Mouse (Mus musculus): ENCODE measurements around the gene Dock10. TPM values are rescaled to one million over a fixed set of nuclear protein-coding genes. Genes with fewer than 3 reads are reported as not detected.

Gene Dock10
- polyA plus RNA-seq, 1 experiment, result 83.1 TPM

DNA sequence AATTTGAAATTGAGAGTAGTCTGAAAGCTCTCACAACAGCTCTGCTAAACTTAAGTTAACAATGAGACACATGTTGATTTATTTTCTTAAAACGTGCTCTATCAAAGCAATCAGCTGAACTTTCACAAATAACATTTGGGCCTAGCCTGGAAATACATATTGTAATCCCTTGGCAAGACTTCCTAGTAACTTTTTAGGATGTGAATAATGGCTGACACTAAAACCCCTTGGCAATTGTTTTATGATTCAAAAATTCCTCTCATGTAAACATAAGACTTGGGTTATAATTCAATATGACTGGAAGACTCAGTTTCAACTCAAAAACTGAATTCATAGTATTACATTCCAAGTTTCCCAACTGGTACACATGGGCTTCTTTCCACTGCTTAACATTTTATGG lies 133.0 kb downstream of the Dock10 start:
- H3K4me1 ChIP-seq (ENCODE audit: control insufficient read depth, insufficient read depth, low read length), result peaks cover 29% of the 10 kb centered on the region

DNA sequence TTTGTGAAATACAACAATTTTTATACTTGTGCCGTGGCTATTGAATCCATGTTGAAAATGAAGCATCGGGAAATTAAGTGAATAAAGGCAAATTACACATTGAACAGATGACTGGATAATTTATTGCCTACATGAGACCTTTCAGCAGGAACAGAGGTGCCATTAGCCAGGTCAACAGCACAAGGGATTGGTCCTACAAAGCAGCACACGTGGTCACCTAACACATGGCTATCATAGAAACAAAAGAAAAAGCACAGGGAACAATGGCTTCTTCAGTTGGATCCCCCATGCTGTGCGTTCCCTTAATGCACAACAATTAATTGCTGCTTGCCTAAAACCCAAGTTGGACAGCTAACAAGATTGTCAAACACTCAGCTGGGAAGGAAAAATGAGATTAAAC lies 133.8 kb downstream of the Dock10 start:
- TF ChIP-seq CTCF (IDR thresholded peaks at IDR 0.05; ENCODE audit: low read depth, low read length) (no peak), POLR2A (IDR thresholded peaks at IDR 0.05; ENCODE audit: borderline replicate concordance, low read depth, low read length) (no peak)
- Histone ChIP-seq H3K4me3 (ENCODE audit: insufficient read depth, low read length) (no peak overlapping the region), H3K27ac (ENCODE audit: insufficient read depth, low read depth, low read length) (no peak overlapping the region), H3K4me1 (ENCODE audit: control insufficient read depth, insufficient read depth, low read length) (peaks cover 26% of the 10 kb centered on the region)

More for the DNA sequence above, 133.0 kb downstream of the Dock10 start:
- H3K4me3 ChIP-seq (ENCODE audit: insufficient read depth, low read length), result no peak overlapping the region
- no peak overlapping the region for H3K27ac ChIP-seq (ENCODE audit: insufficient read depth, low read depth, low read length)
- no peak for TF ChIP-seq CTCF (IDR thresholded peaks at IDR 0.05; ENCODE audit: low read depth, low read length)
- TF ChIP-seq POLR2A (IDR thresholded peaks at IDR 0.05; ENCODE audit: borderline replicate concordance, low read depth, low read length), result no peak

DNA sequence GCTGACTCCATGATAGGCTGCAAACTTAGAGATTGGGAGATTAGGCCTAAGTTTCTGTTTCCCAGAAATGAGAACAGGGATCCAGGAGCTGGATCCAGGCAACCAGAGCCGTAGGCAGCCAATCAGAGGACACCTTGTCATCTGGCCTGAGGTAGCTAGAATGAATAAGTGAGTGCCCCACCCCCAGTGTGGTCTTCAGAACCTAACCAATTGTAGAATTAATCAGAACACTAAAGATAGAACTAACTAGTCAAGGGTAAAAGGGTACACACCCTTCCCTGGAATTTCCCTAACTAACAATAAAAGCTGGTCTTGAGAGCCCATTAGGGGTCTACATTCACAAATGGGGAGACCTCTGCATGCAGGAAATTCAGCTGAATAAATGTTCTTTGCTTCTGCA lies 135.7 kb downstream of the Dock10 start:
- Histone ChIP-seq H3K4me3 (ENCODE audit: insufficient read depth, low read length) (no peak overlapping the region), H3K4me1 (ENCODE audit: control insufficient read depth, insufficient read depth, low read length) (peaks cover 20% of the 10 kb centered on the region), H3K27ac (ENCODE audit: insufficient read depth, low read depth, low read length) (no peak overlapping the region)
- TF ChIP-seq POLR2A (IDR thresholded peaks at IDR 0.05; ENCODE audit: borderline replicate concordance, low read depth, low read length) (no peak), CTCF (IDR thresholded peaks at IDR 0.05; ENCODE audit: low read depth, low read length) (no peak)

DNA sequence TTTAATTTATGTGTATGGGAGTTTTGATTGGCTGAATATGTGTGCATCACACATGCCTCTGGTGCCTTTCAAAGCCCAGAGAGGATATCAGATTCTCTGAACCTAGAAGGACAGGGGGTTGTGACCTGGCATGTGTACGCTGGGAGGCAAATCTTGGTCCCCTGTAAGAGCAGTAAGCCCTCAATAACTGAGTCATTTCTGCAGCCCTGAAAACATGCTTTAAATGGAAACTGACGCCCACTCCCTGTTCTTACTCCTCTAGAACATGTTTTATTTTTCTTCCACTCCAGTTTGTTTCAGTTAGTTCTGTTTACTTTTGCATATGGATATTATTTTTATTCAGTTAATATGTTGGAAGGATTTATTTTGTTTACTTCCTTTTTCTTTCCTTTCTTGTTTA lies 139.2 kb downstream of the Dock10 start:
- Histone ChIP-seq H3K27ac (ENCODE audit: insufficient read depth, low read depth, low read length) (no peak overlapping the region), H3K4me1 (ENCODE audit: control insufficient read depth, insufficient read depth, low read length) (peaks cover 27% of the 10 kb centered on the region), H3K4me3 (ENCODE audit: insufficient read depth, low read length) (no peak overlapping the region)
- no peak for TF ChIP-seq CTCF (IDR thresholded peaks at IDR 0.05; ENCODE audit: low read depth, low read length)
- TF ChIP-seq POLR2A (IDR thresholded peaks at IDR 0.05; ENCODE audit: borderline replicate concordance, low read depth, low read length), result no peak

DNA sequence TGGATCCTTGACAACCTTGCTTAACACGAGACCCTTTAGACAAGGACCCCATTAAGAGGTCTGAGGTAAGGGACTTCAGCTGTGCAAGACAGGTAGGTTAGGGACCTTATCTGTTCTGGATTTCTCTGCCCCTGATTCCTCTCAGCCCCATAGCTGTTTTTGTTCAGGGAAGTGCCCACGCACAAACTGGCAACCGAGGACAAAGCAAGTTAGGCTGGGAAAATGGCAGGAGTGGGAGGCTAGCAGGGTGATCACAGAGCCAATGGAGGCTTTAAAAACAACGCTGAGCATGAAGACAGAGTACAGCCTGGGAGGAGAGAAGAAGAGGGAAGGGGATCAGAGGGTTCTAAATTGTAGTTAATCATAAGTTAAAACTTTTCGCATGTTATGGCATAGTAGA lies 141.7 kb downstream of the Dock10 start:
- H3K4me3 ChIP-seq (ENCODE audit: insufficient read depth, low read length), result no peak overlapping the region
- no peak overlapping the region for H3K27ac ChIP-seq (ENCODE audit: insufficient read depth, low read depth, low read length)
- TF ChIP-seq CTCF (IDR thresholded peaks at IDR 0.05; ENCODE audit: low read depth, low read length) (no peak), POLR2A (IDR thresholded peaks at IDR 0.05; ENCODE audit: borderline replicate concordance, low read depth, low read length) (no peak)
- H3K4me1 ChIP-seq (ENCODE audit: control insufficient read depth, insufficient read depth, low read length), result peaks cover 38% of the 10 kb centered on the region

DNA sequence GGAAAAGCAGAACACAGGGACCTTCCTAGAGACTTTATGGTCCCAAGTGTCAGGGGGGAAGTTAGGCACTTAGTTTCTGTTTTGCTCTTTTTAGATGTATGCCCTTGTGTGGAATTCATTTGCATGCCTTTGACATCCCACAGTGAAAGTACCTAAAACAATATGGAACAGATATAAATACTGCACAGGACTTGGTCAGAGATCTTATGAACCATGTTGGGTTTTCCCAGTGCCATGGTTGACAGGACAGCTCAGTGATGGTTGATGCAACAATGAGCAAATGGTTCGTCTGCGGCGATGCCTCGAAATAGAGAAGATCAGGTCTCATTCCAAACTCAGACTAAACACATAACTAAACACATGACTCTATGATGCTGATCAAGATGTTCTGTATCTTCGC lies 143.6 kb downstream of the Dock10 start:
- H3K27ac ChIP-seq (ENCODE audit: insufficient read depth, low read depth, low read length), result no peak overlapping the region
- H3K4me3 ChIP-seq (ENCODE audit: insufficient read depth, low read length), result no peak overlapping the region
- TF ChIP-seq POLR2A (IDR thresholded peaks at IDR 0.05; ENCODE audit: borderline replicate concordance, low read depth, low read length), result no peak
- TF ChIP-seq CTCF (IDR thresholded peaks at IDR 0.05; ENCODE audit: low read depth, low read length), result no peak
- H3K4me1 ChIP-seq (ENCODE audit: control insufficient read depth, insufficient read depth, low read length), result peaks cover 38% of the 10 kb centered on the region

DNA sequence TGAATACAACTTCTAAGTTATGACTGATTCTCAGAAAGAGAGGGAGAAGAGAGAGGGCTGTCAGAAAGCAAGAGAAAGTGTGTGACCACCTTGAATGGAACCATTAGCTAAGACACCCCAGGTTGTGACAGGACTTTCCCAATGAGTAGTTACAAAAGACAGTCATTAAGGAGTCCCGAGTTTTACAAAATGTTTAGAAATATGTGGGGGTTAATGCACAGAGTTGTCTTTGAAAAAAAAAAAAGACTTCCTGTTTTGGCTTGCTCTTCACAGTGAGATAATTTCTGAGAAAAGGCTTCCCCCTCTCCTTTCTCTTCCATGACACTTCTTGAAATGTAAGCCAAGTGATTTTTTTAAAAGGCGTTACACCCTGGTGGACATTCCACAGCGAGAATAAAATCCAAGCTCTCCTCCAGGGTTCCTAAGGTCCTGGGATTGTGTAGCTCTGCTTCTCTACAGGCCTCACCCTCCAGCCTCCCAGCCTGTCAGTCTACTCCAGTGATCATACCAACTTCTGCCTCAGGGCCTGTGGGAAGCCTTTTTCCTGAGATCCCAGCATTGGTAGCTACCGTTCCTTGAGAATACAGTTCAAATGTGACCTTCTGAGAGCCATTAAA lies 144.8 kb downstream of the Dock10 start:
- peaks cover 42% of the 10 kb centered on the region for H3K4me1 ChIP-seq (ENCODE audit: control insufficient read depth, insufficient read depth, low read length)
- no peak overlapping the region for H3K4me3 ChIP-seq (ENCODE audit: insufficient read depth, low read length)
- H3K27ac ChIP-seq (ENCODE audit: insufficient read depth, low read depth, low read length), result peak overlapping the region; percentile 56
- TF ChIP-seq POLR2A (IDR thresholded peaks at IDR 0.05; ENCODE audit: borderline replicate concordance, low read depth, low read length) (no peak), CTCF (IDR thresholded peaks at IDR 0.05; ENCODE audit: low read depth, low read length) (no peak)

DNA sequence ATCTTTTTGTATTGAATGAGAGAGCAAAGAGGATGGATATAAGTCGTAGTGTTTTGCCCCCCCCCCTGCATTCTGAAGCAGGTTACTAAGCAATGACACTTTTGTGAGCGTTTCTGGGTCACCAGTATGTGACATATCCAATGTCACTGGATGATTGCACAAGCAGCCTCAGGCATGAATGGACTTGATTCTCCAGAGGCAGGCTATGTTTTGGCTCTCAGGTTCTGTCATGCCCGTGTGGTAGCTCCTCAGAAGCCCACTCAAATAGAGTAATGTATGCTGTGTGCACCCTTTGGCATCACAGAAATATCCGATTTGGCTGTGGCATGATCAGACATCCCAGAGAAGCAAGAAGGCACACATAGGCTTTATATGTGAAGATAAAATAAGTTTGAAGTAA lies 150.8 kb downstream of the Dock10 start:
- Histone ChIP-seq H3K4me3 (ENCODE audit: insufficient read depth, low read length) (no peak overlapping the region), H3K27ac (ENCODE audit: insufficient read depth, low read depth, low read length) (no peak overlapping the region), H3K4me1 (ENCODE audit: control insufficient read depth, insufficient read depth, low read length) (peaks cover 36% of the 10 kb centered on the region)
- no peak for TF ChIP-seq CTCF (IDR thresholded peaks at IDR 0.05; ENCODE audit: low read depth, low read length)

DNA sequence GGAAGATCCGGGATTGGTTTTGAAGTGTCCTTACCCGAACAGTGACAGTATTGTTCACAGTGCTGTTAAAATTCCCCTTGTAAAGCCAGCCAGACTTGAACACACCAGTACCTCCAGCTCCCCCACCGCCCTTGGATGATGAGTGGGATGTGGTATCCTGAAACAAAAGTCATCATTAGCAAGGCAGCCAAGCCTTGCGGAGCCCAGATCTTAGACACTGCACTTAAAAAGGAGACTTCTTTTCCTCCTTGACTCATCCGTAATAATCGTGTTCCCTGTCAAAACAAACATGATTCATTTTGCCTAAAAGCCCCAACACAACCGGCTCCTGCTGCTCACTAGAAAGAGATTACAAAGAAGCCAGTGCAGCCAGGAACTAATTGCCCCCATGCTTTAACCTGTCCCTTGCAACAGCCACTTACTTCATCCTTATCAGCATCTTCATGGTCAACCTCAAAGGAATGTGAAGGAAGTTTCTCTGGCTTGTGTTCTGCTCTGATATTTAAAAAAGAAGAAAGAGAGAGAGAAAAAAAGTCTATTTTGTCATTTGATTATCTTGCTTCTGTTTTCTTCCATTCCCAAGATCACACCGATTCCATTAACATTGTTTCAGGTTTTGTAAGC lies 152.1 kb downstream of the Dock10 start:
- Histone ChIP-seq H3K27ac (ENCODE audit: insufficient read depth, low read depth, low read length) (no peak overlapping the region), H3K4me1 (ENCODE audit: control insufficient read depth, insufficient read depth, low read length) (peaks cover 34% of the 10 kb centered on the region), H3K4me3 (ENCODE audit: insufficient read depth, low read length) (no peak overlapping the region)
- TF ChIP-seq CTCF (IDR thresholded peaks at IDR 0.05; ENCODE audit: low read depth, low read length), result no peak
- no peak for TF ChIP-seq POLR2A (IDR thresholded peaks at IDR 0.05; ENCODE audit: borderline replicate concordance, low read depth, low read length)

DNA sequence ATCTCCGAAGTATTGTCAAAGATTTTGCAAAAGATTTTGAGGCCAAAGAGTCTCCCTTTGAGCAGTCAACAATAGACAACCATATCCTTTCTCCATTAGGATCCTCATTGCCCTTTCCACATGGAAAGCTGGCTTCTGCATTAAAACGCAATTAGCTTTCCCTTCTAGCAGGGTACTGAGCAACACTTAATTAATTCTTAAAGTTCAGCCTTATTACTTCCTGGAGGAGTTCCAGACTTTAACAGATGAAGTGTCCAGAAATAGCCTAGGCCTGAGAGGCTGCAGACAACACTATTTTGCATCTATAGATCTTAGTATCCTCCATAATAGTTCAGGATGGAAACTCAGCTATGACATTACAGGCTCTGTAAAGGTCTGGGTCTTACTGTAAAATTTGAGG lies 154.0 kb downstream of the Dock10 start:
- H3K4me3 ChIP-seq (ENCODE audit: insufficient read depth, low read length), result no peak overlapping the region
- TF ChIP-seq CTCF (IDR thresholded peaks at IDR 0.05; ENCODE audit: low read depth, low read length), result no peak
- TF ChIP-seq POLR2A (IDR thresholded peaks at IDR 0.05; ENCODE audit: borderline replicate concordance, low read depth, low read length), result no peak

More for the DNA sequence above, 154.0 kb downstream of the Dock10 start:
- no peak overlapping the region for H3K27ac ChIP-seq (ENCODE audit: insufficient read depth, low read depth, low read length)
- peaks cover 26% of the 10 kb centered on the region for H3K4me1 ChIP-seq (ENCODE audit: control insufficient read depth, insufficient read depth, low read length)

Data from bone marrow macrophage, adult 2 months (primary cell).